Mouse (Mus musculus): ENCODE data around the gene Prss16. TPM values are rescaled to one million over a fixed set of nuclear protein-coding genes. Genes with fewer than 3 reads are reported as not detected.

Gene Prss16
- polyA plus RNA-seq, 1 experiment from 2014 or later = not detected

DNA sequence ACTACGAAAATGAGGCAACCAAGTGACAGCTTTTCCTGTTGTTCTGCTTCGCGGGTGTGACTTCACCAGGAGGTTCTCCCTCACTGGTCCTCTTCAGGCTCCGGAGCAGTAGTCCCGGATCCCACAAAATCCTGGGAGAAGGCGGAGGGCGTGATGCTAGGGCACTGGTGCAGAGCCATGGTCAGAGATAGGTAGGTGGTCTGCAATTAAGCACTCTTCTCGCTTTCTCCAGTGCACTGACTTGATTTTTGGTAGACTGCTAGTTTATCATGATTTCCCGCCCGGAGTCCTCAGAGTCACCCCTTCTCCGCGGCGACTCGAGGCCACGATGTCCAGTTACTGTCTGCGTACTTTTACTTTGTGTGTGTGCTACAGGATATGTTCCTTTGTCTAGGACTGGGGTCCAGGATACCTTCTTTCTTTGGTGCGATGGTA, 4.9 kb upstream of the Prss16 start:
- H3K4me3 ChIP-seq (replicated peaks; ENCODE audit: low read length) = no peak overlapping the region
- H3K27ac ChIP-seq = no peak overlapping the region
- H3K36me3 ChIP-seq (replicated peaks; ENCODE audit: control insufficient read depth, insufficient read depth) = no peaks in the 10 kb centered on the region
- 16% methylated on average over 17 of the region's 17 CpGs for WGBS
- H3K9me3 ChIP-seq (ENCODE audit: control insufficient read depth, low read length) = 0 out of 2 replicates have a peak, but pooled peaks cover 7% of the 10 kb centered on the region
- H3K4me1 ChIP-seq (replicated peaks; ENCODE audit: control insufficient read depth, insufficient read depth, low read length) = no peaks in the 10 kb centered on the region
- no peak for DNase-seq (ENCODE audit: low spot score)
- H3K27me3 ChIP-seq (ENCODE audit: control insufficient read depth, insufficient read depth, low read length) = peaks cover 97% of the 10 kb centered on the region
- H3K9ac ChIP-seq = no peak overlapping the region
- no peak overlapping the region for H3K4me2 ChIP-seq (replicated peaks)
- ATAC-seq (ENCODE audit: low FRiP score) = no peak

- peaks cover 97% of the 10 kb centered on the region for H3K27me3 ChIP-seq (ENCODE audit: control insufficient read depth, insufficient read depth, low read length)
- H3K9me3 ChIP-seq (ENCODE audit: control insufficient read depth, low read length) = 0 out of 2 replicates have a peak, but pooled peaks cover 7% of the 10 kb centered on the region
- DNase-seq (ENCODE audit: low spot score) = no peak
- ATAC-seq (ENCODE audit: low FRiP score) = no peak
- 23% methylated on average over 13 of the region's 13 CpGs for WGBS
- H3K27ac ChIP-seq = no peak overlapping the region
- no peaks in the 10 kb centered on the region for H3K36me3 ChIP-seq (replicated peaks; ENCODE audit: control insufficient read depth, insufficient read depth)
- H3K4me3 ChIP-seq (replicated peaks; ENCODE audit: low read length) = no peak overlapping the region
- H3K4me1 ChIP-seq (replicated peaks; ENCODE audit: control insufficient read depth, insufficient read depth, low read length) = no peaks in the 10 kb centered on the region
- no peak overlapping the region for H3K9ac ChIP-seq
- no peak overlapping the region for H3K4me2 ChIP-seq (replicated peaks)
These were observed 4.2 kb upstream of the Prss16 start for GRCm38 (mm10) chr13:22013716-22014115.

DNA sequence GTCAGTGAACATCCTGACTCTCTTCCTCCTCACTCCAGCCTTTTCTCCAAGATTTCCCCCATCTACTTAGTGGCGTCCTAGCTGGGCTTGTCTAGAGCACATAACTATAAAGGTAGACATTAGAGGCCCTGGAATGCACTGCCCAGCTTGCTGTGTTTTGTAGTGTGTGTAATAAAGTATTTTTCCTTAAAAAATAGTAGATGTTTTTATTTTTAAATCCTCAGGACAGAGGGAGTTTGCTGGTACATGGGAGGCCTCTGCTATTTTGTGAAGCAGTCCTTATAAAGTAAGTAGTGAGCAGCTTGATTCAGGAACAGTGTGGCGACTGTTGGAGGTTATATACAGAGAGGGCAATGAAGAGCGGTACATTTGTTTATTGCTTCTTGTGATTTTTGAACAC, 835 bp downstream of the Prss16 start:
- H3K4me1 ChIP-seq (replicated peaks; ENCODE audit: control insufficient read depth, insufficient read depth, low read length) = peaks cover 15% of the 10 kb centered on the region
- H3K9me3 ChIP-seq (ENCODE audit: control insufficient read depth, low read length) = no peaks in the 10 kb centered on the region
- H3K27ac ChIP-seq = no peak overlapping the region
- no peak for ATAC-seq (ENCODE audit: low FRiP score)
- 70% methylated on average over 3 of the region's 3 CpGs for WGBS
- no peak for DNase-seq (ENCODE audit: low spot score)
- no peak overlapping the region for H3K4me3 ChIP-seq (replicated peaks; ENCODE audit: low read length)
- no peaks in the 10 kb centered on the region for H3K36me3 ChIP-seq (replicated peaks; ENCODE audit: control insufficient read depth, insufficient read depth)
- H3K4me2 ChIP-seq (replicated peaks) = no peak overlapping the region
- peaks cover 97% of the 10 kb centered on the region for H3K27me3 ChIP-seq (ENCODE audit: control insufficient read depth, insufficient read depth, low read length)
- no peak overlapping the region for H3K9ac ChIP-seq

GRCm38 (mm10) chr13:22007872-22008271, 1.7 kb downstream of the Prss16 start:
- no peak for DNase-seq (ENCODE audit: low spot score)
- no peak overlapping the region for H3K4me3 ChIP-seq (replicated peaks; ENCODE audit: low read length)
- H3K27ac ChIP-seq = no peak overlapping the region
- H3K36me3 ChIP-seq (replicated peaks; ENCODE audit: control insufficient read depth, insufficient read depth) = no peaks in the 10 kb centered on the region
- 52% methylated on average over 7 of the region's 7 CpGs for WGBS
- no peak for ATAC-seq (ENCODE audit: low FRiP score)
- H3K9ac ChIP-seq = no peak overlapping the region
- H3K27me3 ChIP-seq (ENCODE audit: control insufficient read depth, insufficient read depth, low read length) = peaks cover 97% of the 10 kb centered on the region
- peaks cover 15% of the 10 kb centered on the region for H3K4me1 ChIP-seq (replicated peaks; ENCODE audit: control insufficient read depth, insufficient read depth, low read length)
- H3K9me3 ChIP-seq (ENCODE audit: control insufficient read depth, low read length) = no peaks in the 10 kb centered on the region
- H3K4me2 ChIP-seq (replicated peaks) = no peak overlapping the region

DNA sequence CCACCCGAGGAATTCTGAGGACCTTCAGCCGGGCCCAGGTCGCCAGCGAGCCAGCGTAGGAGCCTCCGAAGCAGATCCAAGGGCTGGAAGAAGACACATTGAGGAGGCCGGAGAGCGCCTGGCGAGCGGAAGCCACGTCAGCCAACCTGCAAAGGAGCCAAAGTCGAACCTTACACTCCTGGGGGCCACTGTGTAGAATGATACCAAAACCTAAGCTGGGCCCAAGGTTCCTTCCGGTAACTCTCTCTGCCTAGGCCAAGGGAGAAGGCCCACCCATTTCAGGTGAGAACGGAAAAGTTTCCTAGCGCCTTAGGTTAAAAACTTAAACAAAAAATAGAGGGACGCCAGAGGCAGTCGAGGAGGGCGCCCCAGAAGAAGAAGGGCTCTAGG, 2.4 kb downstream of the Prss16 start:
- WGBS = 2% methylated on average over 18 of the region's 18 CpGs
- peak overlapping the region; percentile 79 for H3K4me2 ChIP-seq (replicated peaks)
- no peak overlapping the region for H3K27ac ChIP-seq
- DNase-seq (ENCODE audit: low spot score) (no peak), ATAC-seq (ENCODE audit: low FRiP score) (no peak)
- peaks cover 97% of the 10 kb centered on the region for H3K27me3 ChIP-seq (ENCODE audit: control insufficient read depth, insufficient read depth, low read length)
- H3K4me1 ChIP-seq (replicated peaks; ENCODE audit: control insufficient read depth, insufficient read depth, low read length) = peaks cover 15% of the 10 kb centered on the region
- H3K4me3 ChIP-seq (replicated peaks; ENCODE audit: low read length) = peak overlapping the region; percentile 35
- no peaks in the 10 kb centered on the region for H3K9me3 ChIP-seq (ENCODE audit: control insufficient read depth, low read length)
- H3K9ac ChIP-seq = no peak overlapping the region
- no peaks in the 10 kb centered on the region for H3K36me3 ChIP-seq (replicated peaks; ENCODE audit: control insufficient read depth, insufficient read depth)

DNA sequence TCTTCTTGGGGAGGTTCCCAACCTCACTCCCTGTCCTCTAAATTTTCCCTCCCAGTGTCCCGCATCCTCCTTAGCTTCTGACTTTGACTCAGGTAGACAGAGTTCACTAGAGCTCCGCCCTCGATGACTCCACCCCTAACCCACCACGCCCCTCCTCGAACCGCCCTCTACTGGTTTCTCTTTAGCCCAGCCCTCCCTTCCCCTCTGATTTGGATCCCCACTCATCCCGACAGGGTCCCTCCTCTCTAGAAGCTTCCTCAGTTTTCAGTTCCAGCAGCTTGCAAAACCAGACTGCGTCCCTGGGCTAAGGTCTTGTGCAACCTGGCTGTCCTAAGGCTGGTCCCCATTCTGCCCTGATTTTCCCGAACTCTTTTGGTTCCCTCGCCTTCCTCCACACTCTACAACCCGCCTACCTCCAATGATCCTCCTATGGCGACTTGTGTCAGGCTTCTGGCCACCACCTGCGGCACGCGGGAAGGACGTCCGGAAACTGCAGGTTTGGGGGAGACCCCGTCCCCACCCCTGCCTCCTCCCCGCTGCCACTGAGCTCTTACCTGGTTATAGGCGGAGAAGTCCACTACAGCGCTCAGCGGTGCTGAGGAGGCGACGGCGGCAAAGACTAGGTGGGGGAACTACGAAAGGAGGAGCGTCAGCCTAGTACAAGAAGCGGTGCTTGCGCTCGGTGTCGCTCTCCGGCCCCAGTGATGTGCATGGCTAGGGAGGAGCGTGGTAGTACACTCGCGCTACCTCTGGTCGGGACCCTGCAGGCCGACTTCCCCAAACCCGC, 3.0 kb downstream of the Prss16 start:
- ATAC-seq (ENCODE audit: low FRiP score) = peak; percentile 68
- Histone ChIP-seq H3K4me3 (replicated peaks; ENCODE audit: low read length) (peak overlapping the region; percentile 35), H3K4me2 (replicated peaks) (peak overlapping the region; percentile 79), H3K4me1 (replicated peaks; ENCODE audit: control insufficient read depth, insufficient read depth, low read length) (peaks cover 15% of the 10 kb centered on the region), H3K27me3 (ENCODE audit: control insufficient read depth, insufficient read depth, low read length) (peaks cover 98% of the 10 kb centered on the region), H3K9ac (no peak overlapping the region), H3K36me3 (replicated peaks; ENCODE audit: control insufficient read depth, insufficient read depth) (no peaks in the 10 kb centered on the region), H3K9me3 (ENCODE audit: control insufficient read depth, low read length) (no peaks in the 10 kb centered on the region), H3K27ac (no peak overlapping the region)
- under 1% methylated on average over 38 of the region's 38 CpGs for WGBS
- DNase-seq (ENCODE audit: low spot score) = no peak

DNA sequence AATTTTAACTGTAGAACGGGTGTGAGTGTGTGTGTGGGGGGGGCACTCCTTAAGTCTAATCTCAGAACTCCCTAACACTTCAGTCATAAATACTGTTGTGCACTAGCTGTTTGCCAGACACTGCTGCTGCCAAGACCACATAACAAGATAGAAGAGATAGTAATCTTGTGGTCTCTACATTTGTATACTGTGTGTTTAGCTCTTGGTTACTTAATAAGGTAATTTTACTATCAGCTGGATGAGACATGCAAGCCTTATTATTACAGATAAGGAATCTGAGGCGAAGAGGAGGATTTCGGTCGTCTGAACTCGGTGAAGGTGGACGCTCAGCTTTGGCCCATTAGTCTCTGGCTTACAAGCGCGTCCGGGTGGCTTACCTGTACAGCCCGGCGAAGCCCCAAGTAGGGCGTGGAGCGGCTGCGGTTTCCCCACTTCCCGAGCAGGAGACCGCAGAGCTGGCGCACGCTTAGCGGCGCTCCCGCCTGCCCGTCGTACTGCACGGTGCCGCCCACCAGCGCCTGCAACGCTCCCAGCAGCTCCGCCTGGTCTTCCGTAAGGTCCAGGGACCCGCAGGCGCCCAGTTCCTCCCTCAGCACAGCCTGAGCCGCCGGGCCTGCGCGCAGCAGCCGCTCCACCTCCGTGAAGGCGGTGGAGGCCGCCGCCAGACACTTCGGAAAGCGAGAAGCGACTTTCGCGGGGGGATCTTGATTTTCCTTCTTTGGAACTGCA, 3.8 kb downstream of the Prss16 start:
- DNase-seq (ENCODE audit: low spot score) (no peak), ATAC-seq (ENCODE audit: low FRiP score) (peak; percentile 79)
- under 1% methylated on average over 45 of the region's 45 CpGs for WGBS
- H3K4me1 ChIP-seq (replicated peaks; ENCODE audit: control insufficient read depth, insufficient read depth, low read length) = peaks cover 15% of the 10 kb centered on the region
- H3K27me3 ChIP-seq (ENCODE audit: control insufficient read depth, insufficient read depth, low read length) = peaks cover 100% of the 10 kb centered on the region
- peak overlapping the region; percentile 42; the same call in 1 of the 2 replicates for H3K9ac ChIP-seq
- H3K36me3 ChIP-seq (replicated peaks; ENCODE audit: control insufficient read depth, insufficient read depth) = no peaks in the 10 kb centered on the region
- no peaks in the 10 kb centered on the region for H3K9me3 ChIP-seq (ENCODE audit: control insufficient read depth, low read length)
- H3K27ac ChIP-seq = no peak overlapping the region
- H3K4me2 ChIP-seq (replicated peaks) = peak overlapping the region; percentile 79
- H3K4me3 ChIP-seq (replicated peaks; ENCODE audit: low read length) = peak overlapping the region; percentile 35

DNA sequence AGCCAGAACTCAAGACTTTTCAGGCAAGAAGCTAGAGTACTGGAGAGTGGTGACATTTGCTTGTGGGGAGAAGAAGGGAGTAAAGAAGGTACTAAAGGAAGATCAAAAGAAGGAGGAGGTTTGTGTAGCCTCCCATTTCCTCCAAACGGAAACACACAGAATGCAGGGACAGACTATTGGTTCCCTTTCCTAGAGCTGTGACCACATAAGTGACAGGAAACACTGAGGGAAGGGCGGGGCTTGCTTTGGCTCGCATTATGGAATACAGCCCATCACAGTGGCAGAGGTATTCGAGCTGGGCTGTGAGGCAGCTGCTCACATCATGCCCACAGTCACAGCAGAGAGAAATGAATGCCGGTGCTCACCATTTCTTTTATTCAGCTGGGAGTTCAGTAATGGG, 7.7 kb downstream of the Prss16 start:
- Histone ChIP-seq H3K4me3 (replicated peaks; ENCODE audit: low read length) (no peak overlapping the region), H3K9ac (no peak overlapping the region), H3K9me3 (ENCODE audit: control insufficient read depth, low read length) (no peaks in the 10 kb centered on the region), H3K27ac (no peak overlapping the region), H3K4me1 (replicated peaks; ENCODE audit: control insufficient read depth, insufficient read depth, low read length) (peaks cover 14% of the 10 kb centered on the region), H3K4me2 (replicated peaks) (no peak overlapping the region), H3K36me3 (replicated peaks; ENCODE audit: control insufficient read depth, insufficient read depth) (no peaks in the 10 kb centered on the region), H3K27me3 (ENCODE audit: control insufficient read depth, insufficient read depth, low read length) (peaks cover 95% of the 10 kb centered on the region)
- DNase-seq (ENCODE audit: low spot score) (no peak), ATAC-seq (ENCODE audit: low FRiP score) (no peak)
- WGBS = 37% methylated on average over 5 of the region's 5 CpGs

DNA sequence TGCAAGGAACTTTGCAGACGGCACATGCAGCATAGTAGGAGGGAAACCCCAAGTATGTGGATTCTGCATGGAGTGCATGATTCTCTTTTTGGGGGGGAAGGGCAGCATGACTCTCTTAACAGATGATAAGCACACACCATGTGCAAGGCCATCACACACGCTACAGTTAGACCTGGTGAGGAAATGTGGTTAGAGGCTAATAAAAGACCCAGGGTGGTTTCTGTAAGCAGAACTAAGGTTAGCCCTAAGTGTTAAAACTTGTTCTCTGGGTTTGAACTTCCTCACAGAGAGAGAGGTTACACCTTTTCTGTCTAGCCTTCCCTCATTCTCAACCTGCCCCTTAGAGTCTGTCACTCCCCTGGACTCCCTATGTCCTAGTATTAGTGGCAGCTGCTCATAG, 8.2 kb downstream of the Prss16 start:
- H3K9me3 ChIP-seq (ENCODE audit: control insufficient read depth, low read length) = no peaks in the 10 kb centered on the region
- H3K4me1 ChIP-seq (replicated peaks; ENCODE audit: control insufficient read depth, insufficient read depth, low read length) = peaks cover 10% of the 10 kb centered on the region
- no peak overlapping the region for H3K9ac ChIP-seq
- no peak overlapping the region for H3K4me3 ChIP-seq (replicated peaks; ENCODE audit: low read length)
- peaks cover 95% of the 10 kb centered on the region for H3K27me3 ChIP-seq (ENCODE audit: control insufficient read depth, insufficient read depth, low read length)
- no peak overlapping the region for H3K27ac ChIP-seq
- ATAC-seq (ENCODE audit: low FRiP score) = no peak
- no peak for DNase-seq (ENCODE audit: low spot score)
- WGBS = 70% methylated on average over 2 of the region's 2 CpGs
- no peak overlapping the region for H3K4me2 ChIP-seq (replicated peaks)
- H3K36me3 ChIP-seq (replicated peaks; ENCODE audit: control insufficient read depth, insufficient read depth) = no peaks in the 10 kb centered on the region
